Mouse (Mus musculus) intestine, postnatal 0 days (tissue): ENCODE data around the gene Rai14. TPM values are rescaled to one million over a fixed set of nuclear protein-coding genes. Genes with fewer than 3 reads are reported as not detected.

Source experiments
- ATAC-seq: fragments of 200-750 bp; cut with Nextera tagmentation; 2 replicates; pipeline ENCODE4 v1.8.0; 2017; ENCODE audit warnings: mild to moderate bottlenecking, moderate TSS enrichment, moderate library complexity
- H3K27ac ChIP-seq: fragments of 300-500 bp; sonication (generic); 2 replicates; pipeline ENCODE4 v1.5.1; 2014; ENCODE audit warnings: mild to moderate bottlenecking, low read depth, low read length, moderate library complexity
- H3K27me3 ChIP-seq: fragments of 300-500 bp; sonication (generic); replicated peaks from 2 replicates; pipeline ENCODE4 v1.6.1; 2014; ENCODE audit warnings: low read length, mixed read lengths; ENCODE audit not compliant: control insufficient read depth, insufficient read depth
- H3K36me3 ChIP-seq: fragments of 300-500 bp; sonication (generic); 2 replicates; pipeline ENCODE4 v1.6.1; 2014; ENCODE audit warnings: mild to moderate bottlenecking, moderate library complexity; ENCODE audit not compliant: control insufficient read depth, insufficient read depth
- H3K4me1 ChIP-seq: fragments of 300-500 bp; sonication (generic); replicated peaks from 2 replicates; pipeline ENCODE4 v1.6.1; 2014; ENCODE audit warnings: antibody characterized with exemption, low read length, mixed read lengths; ENCODE audit not compliant: control insufficient read depth, insufficient read depth
- H3K4me2 ChIP-seq: fragments of 300-500 bp; sonication (generic); replicated peaks from 2 replicates; pipeline ENCODE4 v1.6.1; 2014; ENCODE audit warnings: low read depth, mild to moderate bottlenecking, moderate library complexity
- H3K4me3 ChIP-seq: fragments of 300-500 bp; sonication (generic); 2 replicates; pipeline ENCODE4 v1.5.1; 2014; ENCODE audit warnings: low read depth, low read length
- H3K9ac ChIP-seq: fragments of 300-500 bp; sonication (generic); 2 replicates; pipeline ENCODE4 v1.6.1; 2014; ENCODE audit warnings: mild to moderate bottlenecking, low read depth, low read length
- H3K9me3 ChIP-seq: fragments of 300-500 bp; sonication (generic); 2 replicates; pipeline ENCODE4 v1.6.1; 2016; ENCODE audit warnings: mixed run types; ENCODE audit not compliant: control insufficient read depth
- CTCF ChIP-seq: sonication (generic); IDR thresholded peaks from 2 replicates; pipeline ENCODE4 v1.5.1; 2016; ENCODE audit warnings: low read depth, mild to moderate bottlenecking, control low read depth, antibody characterized with exemption, moderate library complexity
- whole genome bisulfite sequencing: fragments of 180-500 bp; shearing (Covaris S2); extraction: QIAGEN DNeasy Blood & Tissue Kit; methylation state at CpG from one replicate; pipeline ENCODE4 v1.1.7; 2014; 5-methylcytosine and 5-hydroxymethylcytosine counted together
- polyA plus RNA-seq: library from polyadenylated mRNA; unstranded; fragments of >200 nt; fragmentation: Nextera tagmentation; extraction: Ambion mirVana; gene quantifications from 2 replicates; pipeline ENCODE4 v1.2.1, GENCODE M21; 2015

Gene Rai14
- polyA plus RNA-seq, 1 experiment from 2014 or later = 6.2 TPM

DNA sequence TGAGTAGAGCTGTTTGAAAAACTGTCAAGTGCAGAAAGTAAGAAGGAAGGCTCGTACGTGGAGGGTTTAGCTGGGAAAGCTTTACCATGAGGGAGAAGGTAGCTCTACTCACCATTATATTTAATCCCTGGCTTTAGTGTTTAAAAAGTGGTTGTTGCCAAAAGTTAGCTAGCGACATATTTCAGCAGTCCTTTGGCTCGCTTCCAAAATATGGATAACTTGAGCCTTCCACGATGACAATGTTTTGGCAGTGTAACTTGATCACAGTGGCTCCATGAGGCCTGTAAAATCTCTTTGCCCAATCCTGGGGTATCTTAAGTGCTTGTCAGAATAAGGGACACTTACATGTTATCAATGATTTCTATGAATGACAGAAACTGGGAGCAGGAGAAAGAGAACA lies 12.9 kb downstream of the Rai14 start:
- 71% methylated on average over 5 of the region's 5 CpGs for WGBS
- no peak overlapping the region for H3K4me2 ChIP-seq
- no peak overlapping the region for H3K9ac ChIP-seq
- H3K9me3 ChIP-seq = no peaks in the 10 kb centered on the region
- H3K36me3 ChIP-seq = no peaks in the 10 kb centered on the region
- no peak for ATAC-seq
- no peak overlapping the region for H3K4me3 ChIP-seq
- no peaks in the 10 kb centered on the region; the same call in 1 of the 2 replicates for H3K4me1 ChIP-seq
- no peak for TF ChIP-seq CTCF
- H3K27ac ChIP-seq = no peak overlapping the region
- H3K27me3 ChIP-seq = no peaks in the 10 kb centered on the region

DNA sequence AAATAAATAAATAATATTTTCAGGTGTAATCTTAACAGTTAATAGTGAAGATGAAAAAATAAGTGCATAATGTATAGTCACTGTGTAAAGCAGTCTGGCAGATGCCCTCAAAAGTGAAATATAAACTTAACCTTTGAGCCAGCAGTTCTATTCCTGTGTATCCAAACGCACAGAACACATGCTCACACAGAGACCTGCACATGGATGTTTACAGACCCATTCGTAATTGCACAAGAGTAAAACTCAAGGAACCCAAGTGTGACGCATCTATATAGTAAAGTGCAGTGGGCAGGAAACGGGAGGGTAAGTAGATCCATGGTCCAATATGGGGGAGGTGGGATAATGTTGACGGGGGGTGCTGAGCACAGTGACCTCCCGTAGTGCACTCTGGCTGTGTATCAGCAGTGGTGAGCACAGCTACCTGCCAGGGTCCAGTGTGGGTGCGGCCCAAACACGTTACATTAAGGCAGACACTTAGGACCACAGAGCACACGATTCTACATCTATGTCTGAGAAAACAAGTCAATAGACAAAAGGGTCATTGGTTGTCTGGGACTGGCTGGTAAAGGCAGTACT lies 13.4 kb downstream of the Rai14 start:
- 84% methylated on average over 9 of the region's 9 CpGs for WGBS
- Histone ChIP-seq H3K36me3 (no peaks in the 10 kb centered on the region), H3K9ac (no peak overlapping the region), H3K4me1 (no peaks in the 10 kb centered on the region; the same call in 1 of the 2 replicates), H3K27me3 (no peaks in the 10 kb centered on the region), H3K27ac (no peak overlapping the region), H3K9me3 (no peaks in the 10 kb centered on the region), H3K4me2 (no peak overlapping the region), H3K4me3 (no peak overlapping the region)
- no peak for TF ChIP-seq CTCF
- no peak for ATAC-seq

DNA sequence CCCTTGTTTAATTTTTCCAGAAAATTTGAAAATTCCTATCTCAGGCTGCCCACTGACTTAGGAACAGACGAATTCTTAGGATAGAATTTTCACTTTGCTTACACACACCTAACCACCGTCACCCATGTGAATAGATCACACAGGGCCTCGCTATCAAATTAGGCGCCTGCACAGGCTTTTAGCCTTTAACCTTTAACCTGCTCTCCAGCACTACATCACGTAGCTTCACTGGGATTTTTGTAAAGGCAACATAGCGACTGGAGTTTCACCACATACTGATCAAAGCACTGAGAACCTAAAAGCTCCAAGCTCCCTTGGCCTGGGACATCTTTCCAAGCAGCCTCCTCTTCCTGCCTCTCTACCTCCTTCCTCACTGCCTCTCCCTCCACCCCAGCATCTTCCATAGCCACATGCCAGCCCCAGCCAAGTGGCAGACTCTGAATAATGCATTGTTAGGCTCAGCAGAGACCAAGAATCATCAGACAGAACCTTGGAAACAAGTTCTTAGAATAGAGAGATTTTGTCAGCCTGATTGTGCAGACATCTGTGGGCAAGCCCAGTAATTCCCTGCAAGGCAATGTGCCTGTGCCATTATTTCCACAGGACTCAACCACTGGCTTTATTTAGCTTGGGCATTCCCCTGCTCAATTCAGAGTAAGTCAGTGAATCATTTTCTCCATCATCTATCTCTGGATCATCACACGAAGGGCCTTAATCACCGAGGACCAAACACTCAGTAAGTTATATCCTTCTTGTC lies 17.8 kb downstream of the Rai14 start:
- Histone ChIP-seq H3K4me3 (no peak overlapping the region), H3K9me3 (no peaks in the 10 kb centered on the region), H3K27me3 (no peaks in the 10 kb centered on the region), H3K4me2 (no peak overlapping the region), H3K36me3 (no peaks in the 10 kb centered on the region), H3K9ac (no peak overlapping the region), H3K4me1 (peaks cover 3% of the 10 kb centered on the region; the same call in 1 of the 2 replicates), H3K27ac (no peak overlapping the region)
- no peak for ATAC-seq
- 66% methylated on average over 8 of the region's 8 CpGs for WGBS
- TF ChIP-seq CTCF = no peak

DNA sequence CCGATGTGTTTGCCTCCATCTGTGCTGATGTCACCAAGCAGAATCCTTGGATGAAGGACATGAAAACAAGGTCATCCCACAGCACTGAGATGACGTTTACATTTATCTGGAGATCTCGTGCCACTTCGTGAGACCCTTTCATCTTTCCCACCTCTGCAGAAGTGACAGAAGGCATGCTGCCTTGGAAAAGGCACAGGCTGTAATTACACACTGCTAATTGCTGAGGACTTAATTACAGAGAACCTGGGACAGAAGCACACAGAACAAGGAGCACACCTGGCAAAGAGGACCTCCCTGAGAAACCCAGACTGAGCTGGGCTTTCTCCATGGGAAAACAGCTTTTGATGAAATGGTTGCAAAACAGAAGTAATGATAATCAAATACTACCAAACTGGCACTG lies 21.8 kb downstream of the Rai14 start:
- no peak overlapping the region for H3K4me2 ChIP-seq
- H3K9me3 ChIP-seq = no peaks in the 10 kb centered on the region
- no peaks in the 10 kb centered on the region for H3K27me3 ChIP-seq
- TF ChIP-seq CTCF = no peak
- H3K36me3 ChIP-seq = no peaks in the 10 kb centered on the region
- peaks cover 3% of the 10 kb centered on the region; the same call in 1 of the 2 replicates for H3K4me1 ChIP-seq
- H3K9ac ChIP-seq = no peak overlapping the region
- no peak overlapping the region for H3K4me3 ChIP-seq
- no peak overlapping the region for H3K27ac ChIP-seq
- 73% methylated on average over 4 of the region's 4 CpGs for WGBS
- no peak for ATAC-seq

DNA sequence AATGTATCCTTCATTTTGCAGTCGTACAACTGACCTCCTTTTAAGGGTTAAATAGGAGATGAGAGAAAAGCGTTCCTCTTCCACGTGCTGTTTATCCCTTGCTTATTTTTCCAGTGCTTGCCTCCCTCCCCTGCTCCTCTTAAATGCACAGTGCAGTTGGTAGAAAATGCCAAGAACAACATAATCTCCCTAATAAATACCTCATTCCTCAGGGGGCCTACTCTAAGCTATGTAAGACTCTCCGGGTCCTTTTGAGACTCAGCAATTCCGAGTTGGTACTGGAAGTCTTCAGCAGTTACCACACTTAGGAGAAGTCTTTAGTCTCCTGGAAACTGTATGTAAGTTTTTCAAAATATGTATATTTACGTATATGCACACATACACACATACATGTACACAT lies 22.9 kb downstream of the Rai14 start:
- H3K9ac ChIP-seq = no peak overlapping the region
- H3K27ac ChIP-seq = no peak overlapping the region
- no peaks in the 10 kb centered on the region for H3K27me3 ChIP-seq
- H3K9me3 ChIP-seq = no peaks in the 10 kb centered on the region
- peaks cover 3% of the 10 kb centered on the region; the same call in 1 of the 2 replicates for H3K4me1 ChIP-seq
- no peak for TF ChIP-seq CTCF
- H3K36me3 ChIP-seq = no peaks in the 10 kb centered on the region
- no peak overlapping the region for H3K4me3 ChIP-seq
- WGBS = 36% methylated on average over 6 of the region's 6 CpGs
- no peak overlapping the region for H3K4me2 ChIP-seq
- ATAC-seq = no peak

DNA sequence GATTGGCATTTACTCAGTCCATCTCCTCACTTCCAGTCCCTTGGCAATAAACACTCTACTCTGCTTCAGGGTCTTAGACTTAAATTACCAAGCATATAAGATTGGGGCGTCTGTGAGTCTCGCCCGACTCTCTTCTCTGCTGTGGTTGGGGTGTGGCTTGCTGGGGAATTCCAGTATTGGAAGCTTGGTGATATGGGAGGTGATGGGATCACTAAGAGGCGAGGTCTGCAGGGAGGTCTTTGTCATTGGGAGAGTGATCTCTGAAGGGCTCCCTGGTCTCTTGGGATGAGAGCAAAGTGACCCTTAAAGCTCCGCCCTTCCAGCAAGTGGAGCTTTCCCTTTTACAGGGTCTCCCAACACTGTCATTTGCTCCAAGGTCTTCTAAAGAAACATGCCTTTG lies 23.5 kb downstream of the Rai14 start:
- Histone ChIP-seq H3K4me2 (peak overlapping the region; percentile 54), H3K9ac (no peak overlapping the region), H3K27me3 (no peaks in the 10 kb centered on the region), H3K27ac (no peak overlapping the region), H3K4me3 (0 out of 2 replicates have a peak overlapping the region, but pooled peaks have one; percentile 25), H3K4me1 (0 out of 2 replicates have a peak, but pooled peaks cover 3% of the 10 kb centered on the region), H3K9me3 (no peaks in the 10 kb centered on the region), H3K36me3 (no peaks in the 10 kb centered on the region)
- TF ChIP-seq CTCF = no peak
- WGBS = 37% methylated on average over 5 of the region's 5 CpGs
- no peak for ATAC-seq
